Mouse (Mus musculus) hindbrain, embryonic 11.5 days (tissue): ENCODE data around the gene Lin7b. TPM values are rescaled to one million over a fixed set of nuclear protein-coding genes. Genes with fewer than 3 reads are reported as not detected.

Experiments
- ATAC-seq: fragments of 200-750 bp; cut with Nextera tagmentation; 2 replicates; pipeline ENCODE4 v1.8.0; 2017; ENCODE audit warnings: mild to moderate bottlenecking, moderate TSS enrichment, moderate library complexity; ENCODE audit not compliant: low FRiP score
- DNase-seq: peaks from one replicate; pipeline ENCODE4 v3.0.0-alpha.2; 2015; ENCODE audit warnings: low spot score
- H3K27ac ChIP-seq: fragments of 300-500 bp; sonication (generic); 2 replicates; pipeline ENCODE4 v1.5.1; 2014; ENCODE audit warnings: mild to moderate bottlenecking, low read depth, low read length
- H3K27me3 ChIP-seq: fragments of 300-500 bp; sonication (generic); 2 replicates; pipeline ENCODE4 v1.6.1; 2014; ENCODE audit warnings: mild to moderate bottlenecking, low read length, moderate library complexity, mixed read lengths; ENCODE audit not compliant: control insufficient read depth, insufficient read depth
- H3K36me3 ChIP-seq: fragments of 300-500 bp; sonication (generic); 2 replicates; pipeline ENCODE4 v1.6.1; 2014; ENCODE audit warnings: mild to moderate bottlenecking, low read length, moderate library complexity, mixed read lengths; ENCODE audit not compliant: control insufficient read depth, insufficient read depth
- H3K4me1 ChIP-seq: fragments of 300-500 bp; sonication (generic); replicated peaks from 2 replicates; pipeline ENCODE4 v1.6.1; 2014; ENCODE audit warnings: low read length, mixed read lengths; ENCODE audit not compliant: control insufficient read depth, insufficient read depth
- H3K4me2 ChIP-seq: fragments of 300-500 bp; sonication (generic); replicated peaks from 2 replicates; pipeline ENCODE4 v1.6.1; 2014; ENCODE audit warnings: mild to moderate bottlenecking, low read depth, low read length
- H3K4me3 ChIP-seq: fragments of 300-500 bp; sonication (generic); 2 replicates; pipeline ENCODE4 v1.5.1; 2014; ENCODE audit warnings: low read depth, low read length
- H3K9ac ChIP-seq: fragments of 300-500 bp; sonication (generic); 2 replicates; pipeline ENCODE4 v1.6.1; 2014; ENCODE audit warnings: low read depth, low read length
- H3K9me3 ChIP-seq: fragments of 300-500 bp; sonication (generic); 2 replicates; pipeline ENCODE4 v1.6.1; 2016; ENCODE audit warnings: low read length; ENCODE audit not compliant: control insufficient read depth
- WGBS: fragments of 180-500 bp; shearing (Covaris S2); extraction: QIAGEN DNeasy Blood & Tissue Kit; methylation state at CpG from one replicate; pipeline ENCODE4 v1.1.7; 2014; 5-methylcytosine and 5-hydroxymethylcytosine counted together
- polyA plus RNA-seq: library from polyadenylated mRNA; unstranded; fragments of >200 nt; fragmentation: Nextera tagmentation; extraction: Ambion mirVana; gene quantifications from 2 replicates; pipeline ENCODE4 v1.2.1, GENCODE M21; 2014

Gene Lin7b
- polyA plus RNA-seq, 1 experiment from 2014 or later = 1.7 TPM

- WGBS = 90% methylated on average over 8 of the region's 8 CpGs
- Histone ChIP-seq H3K27ac (no peak overlapping the region), H3K36me3 (no peaks in the 10 kb centered on the region)
These were observed 39.2 kb upstream of the Lin7b start for GRCm38 (mm10) chr7:45409497-45410163.

GRCm38 (mm10) chr7:45408949-45409348 lies 38.6 kb upstream of the Lin7b start:
- Histone ChIP-seq H3K4me2 (no peak overlapping the region), H3K27ac (no peak overlapping the region), H3K36me3 (no peaks in the 10 kb centered on the region), H3K9ac (no peak overlapping the region), H3K9me3 (no peaks in the 10 kb centered on the region), H3K4me3 (no peak overlapping the region), H3K4me1 (no peaks in the 10 kb centered on the region; the same call in none of the 2 replicates), H3K27me3 (peaks cover 80% of the 10 kb centered on the region)
- WGBS = 90% methylated on average over 17 of the region's 17 CpGs
- DNase-seq (no peak), ATAC-seq (no peak)

More at GRCm38 (mm10) chr7:45409497-45410163, 39.2 kb upstream of the Lin7b start:
- no peaks in the 10 kb centered on the region for H3K9me3 ChIP-seq
- no peak for ATAC-seq
- DNase-seq = no peak
- H3K4me3 ChIP-seq = no peak overlapping the region
- no peak overlapping the region for H3K4me2 ChIP-seq
- no peaks in the 10 kb centered on the region; the same call in none of the 2 replicates for H3K4me1 ChIP-seq
- peaks cover 87% of the 10 kb centered on the region for H3K27me3 ChIP-seq
- no peak overlapping the region for H3K9ac ChIP-seq

GRCm38 (mm10) chr7:45408351-45408750 lies 38.0 kb upstream of the Lin7b start:
- Histone ChIP-seq H3K4me3 (no peak overlapping the region), H3K4me1 (no peaks in the 10 kb centered on the region; the same call in none of the 2 replicates), H3K4me2 (no peak overlapping the region), H3K9ac (no peak overlapping the region), H3K27ac (no peak overlapping the region), H3K9me3 (no peaks in the 10 kb centered on the region), H3K27me3 (peaks cover 74% of the 10 kb centered on the region), H3K36me3 (no peaks in the 10 kb centered on the region)
- no peak for ATAC-seq
- WGBS = 78% methylated on average over 7 of the region's 7 CpGs
- DNase-seq = no peak

GRCm38 (mm10) chr7:45407836-45408235 lies 37.5 kb upstream of the Lin7b start:
- Histone ChIP-seq H3K27ac (no peak overlapping the region), H3K4me1 (no peaks in the 10 kb centered on the region; the same call in none of the 2 replicates), H3K9me3 (no peaks in the 10 kb centered on the region), H3K4me2 (no peak overlapping the region), H3K4me3 (no peak overlapping the region), H3K9ac (no peak overlapping the region), H3K27me3 (peaks cover 69% of the 10 kb centered on the region), H3K36me3 (no peaks in the 10 kb centered on the region)
- ATAC-seq (no peak), DNase-seq (no peak)
- 77% methylated on average over 10 of the region's 10 CpGs for WGBS

- Histone ChIP-seq H3K9me3 (no peaks in the 10 kb centered on the region), H3K27ac (no peak overlapping the region), H3K27me3 (peaks cover 60% of the 10 kb centered on the region), H3K36me3 (no peaks in the 10 kb centered on the region), H3K9ac (no peak overlapping the region), H3K4me1 (no peaks in the 10 kb centered on the region; the same call in none of the 2 replicates), H3K4me3 (peak overlapping the region; percentile 27), H3K4me2 (peak overlapping the region; percentile 39)
- WGBS = 2% methylated on average over 99 of the region's 114 CpGs
- ATAC-seq (no peak), DNase-seq (peak; percentile 49)
These were observed 36.1 kb upstream of the Lin7b start for GRCm38 (mm10) chr7:45406157-45407156.

GRCm38 (mm10) chr7:45405091-45406075 lies 35.0 kb upstream of the Lin7b start, which contains the start of gene Kcna7:
Kcna7 (plus strand) TSS chr7:45405653.
- ATAC-seq = no peak
- H3K9me3 ChIP-seq = no peaks in the 10 kb centered on the region
- WGBS = 11% methylated on average over 28 of the region's 28 CpGs
- peak; percentile 71 for DNase-seq
- H3K9ac ChIP-seq = no peak within 1 kb of the TSS; the same call in 1 of the 2 replicates
- H3K27me3 ChIP-seq = peaks cover 50% of the 10 kb centered on the region
- no peaks in the 10 kb centered on the region; the same call in none of the 2 replicates for H3K4me1 ChIP-seq
- no peak within 1 kb of the TSS for H3K27ac ChIP-seq
- H3K4me2 ChIP-seq = peak within 1 kb of the TSS; percentile 39
- peak within 1 kb of the TSS; percentile 27 for H3K4me3 ChIP-seq
- H3K36me3 ChIP-seq = no peaks in the 10 kb centered on the region

- H3K27ac ChIP-seq = no peak overlapping the region
- H3K36me3 ChIP-seq = no peaks in the 10 kb centered on the region
- H3K9me3 ChIP-seq = no peaks in the 10 kb centered on the region
- H3K27me3 ChIP-seq = peaks cover 37% of the 10 kb centered on the region
- DNase-seq (peak; percentile 78), ATAC-seq (no peak)
- no peak overlapping the region for H3K4me3 ChIP-seq
- no peak overlapping the region for H3K4me2 ChIP-seq
- 44% methylated on average over 6 of the region's 6 CpGs for WGBS
- H3K4me1 ChIP-seq = no peaks in the 10 kb centered on the region; the same call in none of the 2 replicates
- no peak overlapping the region for H3K9ac ChIP-seq
These were observed 33.3 kb upstream of the Lin7b start for GRCm38 (mm10) chr7:45403532-45404261.
